Mouse (Mus musculus): Measurements from ENCODE around the gene Gm10251.
"Not testable (repeated sequence)": the region's sequence is repeated elsewhere in the genome, so short reads cannot be mapped to it uniquely, and the experiment has no call there.

Gm10251 gene

DNA sequence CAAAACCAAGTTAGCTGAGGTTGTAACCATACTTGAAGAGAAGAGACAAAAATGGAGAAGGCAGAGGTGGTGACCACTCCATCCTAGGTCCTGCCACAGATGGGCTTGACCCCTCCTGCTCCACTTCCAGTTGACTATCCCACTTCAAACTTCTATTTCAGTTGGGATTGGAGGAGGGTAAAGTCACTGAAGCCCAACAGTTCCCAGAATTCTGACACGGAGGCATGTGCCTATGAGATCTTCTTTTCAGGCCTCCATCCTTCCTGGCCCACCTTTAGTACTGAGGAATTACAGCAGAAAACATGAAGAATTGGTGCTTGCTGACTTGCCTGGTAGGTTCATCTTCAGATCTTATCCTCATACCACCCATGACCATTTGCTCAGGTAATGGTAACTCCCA, at the start of gene Gm10251:
Gene Gm10251 (minus strand): TSS at position 101 of the 400 bp plus-strand sequence.
- not testable (repeated sequence) for DNase-seq (ENCODE audit: low read depth, low spot score)

DNA sequence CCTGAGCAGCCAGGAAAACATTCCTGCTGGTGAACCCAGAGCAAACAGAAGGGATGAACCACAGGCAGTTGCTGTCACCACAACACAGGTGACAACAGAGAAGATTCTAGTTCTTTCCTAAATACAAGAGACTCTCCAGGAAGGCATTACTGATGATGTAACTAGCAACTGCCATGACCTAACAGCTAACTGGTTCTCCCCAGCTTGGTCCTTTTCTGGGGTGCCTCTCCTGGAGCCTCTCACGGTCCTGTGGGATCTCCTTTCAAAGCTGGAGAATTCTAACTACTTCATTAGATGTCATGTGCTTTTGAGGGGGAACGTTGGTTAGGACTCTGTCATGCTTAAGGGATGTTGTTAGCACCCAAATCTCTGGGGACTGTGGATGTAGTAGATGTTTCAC, 36.2 kb upstream of the Gm10251 start, which contains the start of gene Gm8050:
Gene Gm8050 (minus strand): TSS at position 101 of the 400 bp plus-strand sequence.
- DNase-seq (ENCODE audit: low read depth, low spot score), result not testable (repeated sequence)

DNA sequence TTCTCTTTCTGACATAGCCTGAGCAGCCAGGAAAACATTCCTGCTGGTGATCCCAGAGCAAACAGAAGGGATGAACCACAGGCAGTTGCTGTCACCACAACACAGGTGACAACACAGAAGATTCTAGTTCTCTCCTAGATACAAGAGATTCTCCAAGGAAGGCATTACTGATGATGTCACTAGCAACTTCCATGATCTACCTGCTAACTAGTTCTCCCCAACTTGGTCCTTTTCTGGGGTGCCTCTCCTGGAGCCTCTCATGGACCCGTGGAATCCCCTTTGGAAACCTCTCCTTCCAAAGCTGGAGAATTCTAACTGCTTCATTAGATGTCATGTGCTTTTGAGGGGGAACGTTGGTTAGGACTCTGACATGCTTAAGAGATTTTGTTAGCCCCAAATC, 61.7 kb downstream of the Gm10251 start, which contains the start of gene Gm3460:
Gene Gm3460 (minus strand): TSS at position 101 of the 400 bp plus-strand sequence.
- not testable (repeated sequence) for DNase-seq (ENCODE audit: low read depth, low spot score)

DNA sequence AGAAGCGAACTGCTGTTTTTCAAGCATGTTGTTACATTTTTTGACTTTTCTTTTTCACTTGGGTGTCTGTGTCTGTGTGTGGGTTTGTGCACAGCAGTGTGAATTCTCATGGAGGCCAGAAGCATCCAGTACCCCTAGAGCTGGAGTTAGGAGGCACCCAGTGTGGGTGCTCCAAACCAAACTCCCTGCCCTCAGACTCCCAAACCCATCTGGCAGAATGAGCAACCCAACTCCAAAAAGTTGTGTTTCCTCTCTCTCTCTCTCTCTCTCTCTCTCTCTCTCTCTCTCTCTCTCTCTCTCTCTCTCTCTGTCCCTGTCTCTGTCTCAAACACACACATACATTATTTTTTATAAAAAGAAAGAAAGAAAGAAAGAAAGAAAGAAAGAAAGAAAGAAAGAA, 77.5 kb downstream of the Gm10251 start:
- DNase-seq (ENCODE audit: low read depth, low spot score), result not testable (repeated sequence)

DNA sequence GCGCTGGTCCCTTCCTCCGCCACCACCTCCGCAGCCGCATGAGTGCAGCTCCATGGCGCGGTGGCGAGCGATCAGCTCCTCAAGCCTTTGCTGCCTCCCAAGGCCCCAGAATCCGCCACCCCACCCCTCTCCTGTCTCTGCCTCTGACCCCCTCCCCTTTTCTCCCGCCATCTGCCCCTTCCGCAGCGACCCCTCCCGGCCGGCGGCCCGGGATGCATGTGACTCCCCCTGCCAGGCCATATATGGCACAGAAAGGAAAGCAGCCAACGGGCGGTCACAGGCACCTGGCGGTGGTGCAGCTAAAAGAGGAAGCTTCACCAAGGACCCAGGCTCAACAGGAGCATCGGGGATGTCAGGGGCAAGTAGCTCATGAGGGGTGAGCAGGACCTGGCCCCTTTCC, 79.0 kb downstream of the Gm10251 start:
- not testable (repeated sequence) for DNase-seq (ENCODE audit: low read depth, low spot score)

DNA sequence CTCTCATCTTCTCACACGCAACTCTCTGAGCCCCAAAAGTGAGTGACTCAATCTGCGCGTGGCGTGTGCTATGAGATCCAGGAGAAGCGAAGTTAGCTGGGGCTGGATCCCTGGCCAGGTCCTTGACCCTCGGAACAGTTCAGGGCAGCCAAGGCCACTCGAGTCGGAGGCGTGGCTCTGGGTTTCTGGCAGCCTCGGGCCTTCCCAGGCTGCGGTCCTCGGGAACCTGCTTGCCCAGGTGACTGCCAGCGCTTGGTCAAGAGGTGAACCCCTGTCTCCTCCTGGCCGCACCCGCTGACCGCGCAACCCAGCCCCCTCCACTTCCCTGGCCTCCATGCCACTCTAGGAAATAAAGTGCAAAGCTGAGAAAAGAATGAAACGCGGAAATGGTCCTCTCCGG, 79.4 kb downstream of the Gm10251 start:
- DNase-seq (ENCODE audit: low read depth, low spot score), result not testable (repeated sequence)

DNA sequence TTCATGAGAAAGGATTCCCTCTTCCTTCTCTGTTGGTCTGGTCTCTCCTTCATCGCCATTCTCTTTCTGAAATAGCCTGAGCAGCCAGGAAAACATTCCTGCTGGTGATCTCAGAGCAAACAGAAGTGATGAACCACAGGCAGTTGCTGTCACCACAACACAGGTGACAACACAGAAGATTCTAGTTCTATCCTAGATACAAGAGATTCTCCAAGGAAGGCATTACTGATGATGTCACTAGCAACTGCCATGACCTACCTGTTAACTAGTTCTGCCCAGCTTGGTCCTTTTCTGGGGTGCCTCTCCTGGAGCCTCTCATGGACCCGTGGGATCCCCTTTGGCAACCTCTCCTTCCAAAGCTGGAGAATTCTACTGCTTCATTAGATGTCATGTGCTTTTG, 93.5 kb downstream of the Gm10251 start, which contains the start of gene Gm3629:
Gene Gm3629 (minus strand): TSS at position 101 of the 400 bp plus-strand sequence.
- not testable (repeated sequence) for DNase-seq (ENCODE audit: low read depth, low spot score)
